Mouse (Mus musculus) liver, embryonic 12.5 days (tissue): ENCODE results near the gene Kcnh4. TPM values are rescaled to one million over a fixed set of nuclear protein-coding genes. Genes with fewer than 3 reads are reported as not detected.
A peak's percentile ranks its signal among the peaks of the same experiment; 100 is the strongest.

ENCODE experiments used
- ATAC-seq: fragments of 200-750 bp; cut with Nextera tagmentation; 2 replicates; pipeline ENCODE4 v1.8.0; 2017; ENCODE audit warnings: moderate number of reproducible peaks, mild to moderate bottlenecking, moderate library complexity
- H3K27ac ChIP-seq: fragments of 300-500 bp; sonication (generic); 2 replicates; pipeline ENCODE4 v1.5.1; 2016; ENCODE audit warnings: mild to moderate bottlenecking
- H3K27me3 ChIP-seq: fragments of 300-500 bp; sonication (generic); replicated peaks from 2 replicates; pipeline ENCODE4 v1.6.1; 2016; ENCODE audit warnings: mild to moderate bottlenecking, moderate library complexity
- H3K36me3 ChIP-seq: fragments of 300-500 bp; sonication (generic); 2 replicates; pipeline ENCODE4 v1.6.1; 2016; ENCODE audit warnings: mild to moderate bottlenecking, moderate library complexity
- H3K4me1 ChIP-seq: fragments of 300-500 bp; sonication (generic); 2 replicates; pipeline ENCODE4 v1.6.1; 2016
- H3K4me2 ChIP-seq: fragments of 300-500 bp; sonication (generic); 2 replicates; pipeline ENCODE4 v1.6.1; 2016; ENCODE audit warnings: mild to moderate bottlenecking, moderate library complexity
- H3K4me3 ChIP-seq: fragments of 300-500 bp; sonication (generic); 2 replicates; pipeline ENCODE4 v1.5.1; 2016; ENCODE audit warnings: mild to moderate bottlenecking, moderate library complexity
- H3K9ac ChIP-seq: fragments of 300-500 bp; sonication (generic); 2 replicates; pipeline ENCODE4 v1.6.1; 2016; ENCODE audit warnings: mild to moderate bottlenecking, moderate library complexity
- H3K9me3 ChIP-seq: fragments of 300-500 bp; sonication (generic); replicated peaks from 2 replicates; pipeline ENCODE4 v1.6.1; 2016; ENCODE audit warnings: mild to moderate bottlenecking, moderate library complexity
- WGBS: fragments of 180-500 bp; shearing (Covaris S2); methylation state at CpG from one replicate; pipeline ENCODE4 v1.1.7; 2016; ENCODE audit not compliant: insufficient replicate concordance; 5-methylcytosine and 5-hydroxymethylcytosine counted together
- polyA plus RNA-seq: library from polyadenylated mRNA; unstranded; fragments of >200 nt; fragmentation: Nextera tagmentation; extraction: Ambion mirVana; gene quantifications from 2 replicates; pipeline ENCODE4 v1.2.1, GENCODE M21; 2016

Kcnh4 gene
- polyA plus RNA-seq, 1 experiment from 2014 or later = not detected

DNA sequence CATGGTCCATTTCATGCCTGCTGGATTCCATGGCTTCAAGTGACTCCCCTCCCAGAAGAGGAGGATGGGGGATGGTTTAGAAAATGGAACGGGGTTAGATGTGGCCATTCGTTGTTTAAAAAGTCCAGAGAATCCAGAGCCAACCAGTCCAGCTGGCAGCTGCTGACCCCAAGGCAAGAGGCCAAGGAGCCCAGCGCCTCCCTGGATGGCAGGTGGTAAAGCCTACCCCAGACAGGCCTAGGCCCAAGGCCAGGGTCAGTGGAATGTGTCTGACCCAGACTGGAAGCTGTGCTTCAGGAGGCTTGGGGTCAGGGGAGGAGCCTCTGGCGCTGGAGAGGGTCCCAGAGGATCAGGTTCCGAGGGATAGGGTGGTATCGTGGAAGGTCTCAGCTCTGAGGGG is 18.4 kb downstream of the Kcnh4 start:
- ATAC-seq = no peak
- no peak overlapping the region for H3K9ac ChIP-seq
- H3K4me3 ChIP-seq = no peak overlapping the region
- H3K4me1 ChIP-seq = peaks cover 25% of the 10 kb centered on the region
- H3K36me3 ChIP-seq = no peaks in the 10 kb centered on the region
- H3K27me3 ChIP-seq = peaks cover 20% of the 10 kb centered on the region; the same call in 1 of the 2 replicates
- WGBS = 63% methylated on average over 6 of the region's 6 CpGs
- H3K27ac ChIP-seq = no peak overlapping the region
- H3K9me3 ChIP-seq = no peaks in the 10 kb centered on the region
- H3K4me2 ChIP-seq = no peak overlapping the region

DNA sequence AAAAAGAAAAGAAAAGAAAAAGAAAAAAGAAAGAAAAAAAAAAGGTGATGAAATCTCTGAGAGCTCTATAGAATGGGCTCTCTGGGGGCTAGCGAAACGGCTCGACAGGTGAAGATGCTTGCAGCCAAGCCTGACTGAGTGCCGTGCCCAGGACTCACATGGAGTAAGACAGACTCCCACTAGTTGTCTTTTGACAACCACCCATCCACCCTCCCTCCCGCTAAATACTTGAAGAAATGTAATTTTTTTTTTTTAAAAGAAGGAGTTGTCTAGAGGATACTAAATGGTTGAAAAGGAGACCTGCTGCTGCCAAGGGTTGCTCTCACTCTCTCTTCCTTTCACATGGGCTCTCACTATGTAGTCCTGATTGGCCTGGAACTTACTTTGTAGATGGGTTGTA is 21.0 kb downstream of the Kcnh4 start:
- WGBS = 20% methylated on average over 5 of the region's 5 CpGs
- Histone ChIP-seq H3K4me1 (peaks cover 47% of the 10 kb centered on the region), H3K27ac (peak overlapping the region; percentile 89), H3K9me3 (no peaks in the 10 kb centered on the region), H3K36me3 (peaks cover 15% of the 10 kb centered on the region), H3K4me3 (peak overlapping the region; percentile 99), H3K4me2 (peak overlapping the region; percentile 96), H3K9ac (peak overlapping the region; percentile 67), H3K27me3 (no peaks in the 10 kb centered on the region)
- ATAC-seq = no peak

GRCm38 (mm10) chr11:100738066-100738604 is 21.6 kb downstream of the Kcnh4 start, which contains the start of gene Rab5c:
Gene Rab5c (minus strand): TSS chr11:100738215.
- Histone ChIP-seq H3K4me1 (peaks cover 53% of the 10 kb centered on the region), H3K27me3 (no peaks in the 10 kb centered on the region), H3K27ac (peak within 1 kb of the TSS; percentile 94), H3K36me3 (peaks cover 20% of the 10 kb centered on the region), H3K9me3 (no peaks in the 10 kb centered on the region), H3K9ac (peak within 1 kb of the TSS; percentile 99), H3K4me2 (peak within 1 kb of the TSS; percentile 96), H3K4me3 (peak within 1 kb of the TSS; percentile 99)
- peak; percentile 97 for ATAC-seq
- WGBS = under 1% methylated on average over 39 of the region's 39 CpGs

DNA sequence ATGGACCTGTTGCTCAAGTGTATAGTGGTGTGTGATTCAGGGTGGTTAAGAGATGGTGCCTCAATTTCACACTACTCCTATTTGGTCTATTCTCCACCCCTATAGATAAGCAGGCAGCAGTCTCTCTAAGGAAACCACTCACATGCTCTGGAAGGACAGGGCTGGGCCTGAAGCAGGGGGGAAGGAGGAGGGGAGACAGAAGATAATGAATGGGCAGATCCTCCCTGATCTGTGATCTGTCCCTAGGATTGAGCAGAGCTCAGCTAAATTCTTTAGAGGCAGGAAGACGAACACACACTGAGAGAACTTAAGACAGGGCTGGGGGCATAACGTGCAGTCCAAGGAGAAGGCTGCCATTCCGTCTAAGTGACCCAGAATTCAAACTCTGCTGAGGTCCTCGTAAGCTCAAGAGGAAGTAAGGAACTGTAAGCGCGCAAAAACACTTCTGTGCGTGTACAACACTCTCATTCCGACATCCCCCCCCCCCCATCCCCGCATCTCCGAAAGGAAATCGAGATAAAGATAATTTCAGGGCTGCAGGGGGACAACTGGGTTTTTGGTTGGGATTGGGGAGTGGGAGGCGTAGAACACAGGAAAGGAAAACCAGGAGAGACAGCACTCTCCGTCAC is 22.5 kb downstream of the Kcnh4 start:
- WGBS = under 1% methylated on average over 13 of the region's 13 CpGs
- Histone ChIP-seq H3K4me1 (peaks cover 63% of the 10 kb centered on the region), H3K9ac (peak overlapping the region; percentile 99), H3K4me2 (peak overlapping the region; percentile 96), H3K9me3 (no peaks in the 10 kb centered on the region), H3K27ac (peak overlapping the region; percentile 94), H3K27me3 (no peaks in the 10 kb centered on the region), H3K4me3 (peak overlapping the region; percentile 99), H3K36me3 (peaks cover 30% of the 10 kb centered on the region)
- peak; percentile 74 for ATAC-seq

- Histone ChIP-seq H3K4me2 (peak overlapping the region; percentile 96), H3K9me3 (no peaks in the 10 kb centered on the region), H3K4me1 (peaks cover 68% of the 10 kb centered on the region), H3K36me3 (peaks cover 35% of the 10 kb centered on the region), H3K27me3 (no peaks in the 10 kb centered on the region), H3K27ac (peak overlapping the region; percentile 94), H3K4me3 (peak overlapping the region; percentile 99), H3K9ac (peak overlapping the region; percentile 99)
- WGBS = 15% methylated on average over 4 of the region's 4 CpGs
- ATAC-seq = no peak
Observed at GRCm38 (mm10) chr11:100736746-100737080, 23.0 kb downstream of the Kcnh4 start.

DNA sequence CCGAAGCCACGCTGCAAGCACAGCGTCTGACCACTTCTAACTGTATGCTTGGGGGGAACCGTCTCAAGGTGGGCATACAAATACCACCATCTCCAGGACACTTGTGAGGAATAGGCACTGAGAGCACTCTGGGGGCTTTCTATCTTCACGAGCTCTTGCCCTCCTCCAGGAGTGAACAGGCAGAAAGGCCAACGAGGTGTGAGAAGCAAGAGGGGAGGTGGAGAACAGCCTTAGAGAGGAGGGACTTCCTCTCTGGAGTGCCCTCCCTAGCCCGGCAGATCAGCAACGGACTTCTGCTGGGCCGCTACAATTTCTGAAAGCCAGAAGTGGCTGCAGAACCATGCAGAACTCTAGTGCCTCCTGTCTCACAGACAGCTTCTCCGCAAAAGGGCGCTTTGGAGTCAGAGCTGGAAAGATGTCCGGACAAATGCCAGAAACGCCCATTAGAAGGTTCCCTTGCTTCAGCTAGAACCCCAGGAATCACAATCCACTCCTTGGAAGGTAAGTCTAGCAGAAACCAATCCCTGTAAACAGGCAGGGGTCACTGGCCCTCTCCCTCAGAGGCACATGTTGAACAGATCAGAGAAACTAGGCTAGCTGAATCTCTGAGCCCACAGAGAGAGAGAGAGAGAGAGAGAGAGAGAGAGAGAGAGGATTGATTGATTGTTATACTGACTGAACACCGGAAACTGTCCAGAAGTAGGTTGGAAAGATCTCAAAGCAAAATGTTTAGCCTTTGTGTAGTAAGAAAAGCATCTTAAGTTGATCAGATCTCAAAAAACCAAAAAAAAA is 23.6 kb downstream of the Kcnh4 start:
- H3K4me3 ChIP-seq = peak overlapping the region; percentile 99
- 31% methylated on average over 14 of the region's 14 CpGs for WGBS
- H3K9ac ChIP-seq = peak overlapping the region; percentile 99
- peak overlapping the region; percentile 96 for H3K4me2 ChIP-seq
- no peak for ATAC-seq
- no peaks in the 10 kb centered on the region for H3K9me3 ChIP-seq
- peak overlapping the region; percentile 94 for H3K27ac ChIP-seq
- H3K27me3 ChIP-seq = no peaks in the 10 kb centered on the region
- peaks cover 73% of the 10 kb centered on the region for H3K4me1 ChIP-seq
- peaks cover 36% of the 10 kb centered on the region for H3K36me3 ChIP-seq

- Histone ChIP-seq H3K4me2 (peak overlapping the region; percentile 96), H3K4me1 (peaks cover 82% of the 10 kb centered on the region), H3K27ac (peak overlapping the region; percentile 94), H3K9me3 (no peaks in the 10 kb centered on the region), H3K4me3 (peak overlapping the region; percentile 99), H3K9ac (peak overlapping the region; percentile 99), H3K27me3 (no peaks in the 10 kb centered on the region), H3K36me3 (peaks cover 38% of the 10 kb centered on the region)
- 78% methylated on average over 9 of the region's 9 CpGs for WGBS
- no peak for ATAC-seq
Observed at GRCm38 (mm10) chr11:100735134-100735865, 24.4 kb downstream of the Kcnh4 start.

DNA sequence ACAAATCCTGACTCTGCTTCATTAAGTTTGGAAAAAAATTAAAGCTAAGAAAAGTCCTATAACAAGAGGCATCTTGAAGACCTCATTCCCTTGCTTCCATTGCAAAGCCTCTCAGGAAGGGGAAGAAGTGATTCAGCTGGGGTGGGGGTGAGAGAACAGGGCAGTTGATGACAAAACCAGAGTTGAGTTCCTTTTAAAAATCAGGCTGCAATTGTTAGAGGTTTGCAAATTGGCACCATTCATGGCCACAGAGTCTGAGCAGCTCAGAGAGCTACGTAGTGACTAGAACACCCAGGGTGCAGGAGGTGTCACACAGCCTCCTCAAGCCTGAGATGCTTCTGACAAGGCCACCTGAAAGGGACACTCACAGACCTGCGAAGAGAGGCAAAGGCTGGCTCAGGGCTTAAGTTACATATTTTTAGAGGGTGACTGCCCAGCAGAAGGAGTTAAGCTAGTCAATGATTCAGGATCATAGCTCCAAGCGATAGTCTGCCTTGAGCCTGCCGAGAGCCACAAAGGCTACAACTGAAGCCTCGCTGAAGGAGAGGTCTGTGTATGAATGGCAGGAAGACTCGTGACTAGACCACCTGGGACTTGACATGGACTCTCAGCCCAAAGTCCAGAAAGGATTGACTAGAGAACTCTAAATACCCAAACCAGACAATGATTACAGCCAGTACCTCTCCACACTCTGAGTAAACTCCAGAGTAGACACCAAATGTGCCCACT is 29.1 kb downstream of the Kcnh4 start:
- no peak overlapping the region for H3K9ac ChIP-seq
- H3K27me3 ChIP-seq = no peaks in the 10 kb centered on the region
- no peak for ATAC-seq
- 72% methylated on average over 6 of the region's 6 CpGs for WGBS
- peaks cover 84% of the 10 kb centered on the region for H3K4me1 ChIP-seq
- H3K36me3 ChIP-seq = peaks cover 63% of the 10 kb centered on the region
- no peak overlapping the region for H3K4me2 ChIP-seq
- 0 out of 2 replicates have a peak overlapping the region, but pooled peaks have one; percentile 8 for H3K27ac ChIP-seq
- H3K9me3 ChIP-seq = no peaks in the 10 kb centered on the region
- H3K4me3 ChIP-seq = no peak overlapping the region

- Histone ChIP-seq H3K4me1 (peaks cover 84% of the 10 kb centered on the region), H3K4me3 (no peak overlapping the region), H3K27ac (no peak overlapping the region), H3K9me3 (no peaks in the 10 kb centered on the region), H3K4me2 (no peak overlapping the region), H3K27me3 (no peaks in the 10 kb centered on the region), H3K9ac (no peak overlapping the region), H3K36me3 (peaks cover 64% of the 10 kb centered on the region)
- WGBS = 43% methylated on average over 4 of the region's 4 CpGs
- ATAC-seq = no peak
Observed at GRCm38 (mm10) chr11:100729976-100730375, 29.8 kb downstream of the Kcnh4 start.

DNA sequence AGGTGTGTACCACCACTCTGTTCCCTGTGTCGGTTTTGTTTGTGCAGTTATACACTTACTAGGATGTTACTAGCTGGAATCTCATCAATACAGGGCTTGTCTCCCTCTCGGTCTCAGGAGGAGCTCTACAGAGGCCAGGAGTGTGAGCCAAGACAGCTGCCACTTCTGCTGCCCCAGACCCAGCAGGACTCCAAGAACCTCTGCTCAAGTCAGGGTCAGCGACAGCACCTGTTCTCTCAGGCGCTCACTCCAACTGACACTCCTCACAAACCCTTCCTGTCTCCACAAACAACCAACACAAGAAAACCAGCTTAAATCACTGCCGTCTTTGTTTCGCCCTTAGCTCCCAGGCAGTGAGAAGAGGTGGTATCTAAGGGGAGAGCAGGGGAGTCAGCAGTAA is 31.1 kb downstream of the Kcnh4 start:
- H3K9ac ChIP-seq = no peak overlapping the region
- WGBS = 87% methylated on average over 6 of the region's 6 CpGs
- H3K9me3 ChIP-seq = no peaks in the 10 kb centered on the region
- H3K27ac ChIP-seq = no peak overlapping the region
- no peaks in the 10 kb centered on the region for H3K27me3 ChIP-seq
- H3K4me3 ChIP-seq = no peak overlapping the region
- peaks cover 83% of the 10 kb centered on the region for H3K4me1 ChIP-seq
- H3K36me3 ChIP-seq = peaks cover 66% of the 10 kb centered on the region
- ATAC-seq = no peak
- H3K4me2 ChIP-seq = no peak overlapping the region

- Histone ChIP-seq H3K36me3 (peaks cover 58% of the 10 kb centered on the region), H3K27me3 (no peaks in the 10 kb centered on the region), H3K9me3 (no peaks in the 10 kb centered on the region), H3K4me3 (no peak overlapping the region), H3K4me1 (peaks cover 83% of the 10 kb centered on the region), H3K9ac (no peak overlapping the region), H3K27ac (no peak overlapping the region), H3K4me2 (no peak overlapping the region)
- 95% methylated on average over 3 of the region's 3 CpGs for WGBS
- ATAC-seq = no peak
Observed at GRCm38 (mm10) chr11:100727201-100727600, 32.5 kb downstream of the Kcnh4 start.
